Comparison of ENCODE assay signal across 1 mouse cellular context in the genomic region with DNA sequence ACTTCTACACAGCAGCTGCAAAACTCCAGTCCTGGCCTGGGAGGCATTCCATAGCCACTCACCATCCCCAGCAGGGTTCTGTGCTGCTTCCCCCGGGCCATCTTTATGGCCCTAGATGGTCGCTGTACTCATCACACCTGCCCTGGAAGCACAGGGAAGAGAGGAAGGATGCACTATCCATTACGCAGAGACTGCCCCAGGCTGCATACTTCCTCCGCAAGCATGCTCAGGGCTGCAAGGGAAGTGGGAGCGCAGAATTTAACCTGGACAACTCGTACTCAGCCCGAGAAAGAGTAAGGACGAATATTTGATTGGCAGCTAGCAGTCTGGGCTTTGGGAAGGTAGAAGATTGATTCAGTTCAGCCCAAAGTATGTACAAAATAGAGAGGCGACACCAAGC.
TF ChIP-seq lines count a peak whose summit lies in the region.

No protein-coding gene starts in this region.

TF ChIP-seq in myocyte, 11 proteins besides CTCF, POLR2A, EP300 and RAD21:
- no peak for TF ChIP-seq MYOG (IDR thresholded peaks at IDR 0.05; ENCODE audit: control insufficient read depth in 1 of 3, insufficient read depth in 1 of 3, insufficient read length in 2 of 3, low read depth in 2 of 3)
- TF ChIP-seq MYOD1 (IDR thresholded peaks at IDR 0.05; ENCODE audit: control insufficient read depth in 1 of 3, insufficient read length in 2 of 3, low read depth in 2 of 3), result peak in 1 of 3 experiments; percentile 9
